Mouse (Mus musculus) hindbrain, embryonic 16.5 days (tissue): ENCODE results near the gene Ipmk. TPM values are rescaled to one million over a fixed set of nuclear protein-coding genes. Genes with fewer than 3 reads are reported as not detected.

ENCODE experiments used
- ATAC-seq: fragments of 200-750 bp; cut with Nextera tagmentation; 2 replicates; pipeline ENCODE4 v1.8.0; 2017; ENCODE audit warnings: moderate TSS enrichment, moderate library complexity
- H3K27ac ChIP-seq: fragments of 300-500 bp; sonication (generic); 2 replicates; pipeline ENCODE4 v1.5.1; 2014; ENCODE audit warnings: low read depth, mild to moderate bottlenecking, control low read depth, low read length, moderate library complexity
- H3K27me3 ChIP-seq: fragments of 300-500 bp; sonication (generic); replicated peaks from 2 replicates; pipeline ENCODE4 v1.6.1; 2014; ENCODE audit warnings: low read length; ENCODE audit not compliant: control insufficient read depth, insufficient read depth
- H3K36me3 ChIP-seq: fragments of 300-500 bp; sonication (generic); 2 replicates; pipeline ENCODE4 v1.6.1; 2014; ENCODE audit warnings: mild to moderate bottlenecking, low read length, moderate library complexity, mixed read lengths; ENCODE audit not compliant: control insufficient read depth, insufficient read depth
- H3K4me1 ChIP-seq: fragments of 300-500 bp; sonication (generic); 2 replicates; pipeline ENCODE4 v1.6.1; 2014; ENCODE audit warnings: low read depth, low read length; ENCODE audit not compliant: control insufficient read depth, insufficient read depth
- H3K4me2 ChIP-seq: fragments of 300-500 bp; sonication (generic); 2 replicates; pipeline ENCODE4 v1.6.1; 2014; ENCODE audit warnings: mild to moderate bottlenecking, low read length, control low read depth, moderate library complexity
- H3K4me3 ChIP-seq: fragments of 300-500 bp; sonication (generic); 2 replicates; pipeline ENCODE4 v1.5.1; 2014; ENCODE audit warnings: mild to moderate bottlenecking, low read length, control low read depth, moderate library complexity
- H3K9ac ChIP-seq: fragments of 300-500 bp; sonication (generic); 2 replicates; pipeline ENCODE4 v1.6.1; 2014; ENCODE audit warnings: low read depth, mild to moderate bottlenecking, control low read depth, low read length, moderate library complexity
- H3K9me3 ChIP-seq: fragments of 300-500 bp; sonication (generic); 2 replicates; pipeline ENCODE4 v1.6.1; 2014; ENCODE audit warnings: mild to moderate bottlenecking, low read length, moderate library complexity; ENCODE audit not compliant: control insufficient read depth
- WGBS: fragments of 180-500 bp; shearing (Covaris S2); extraction: QIAGEN DNeasy Blood & Tissue Kit; methylation state at CpG from one replicate; pipeline ENCODE4 v1.1.7; 2014; 5-methylcytosine and 5-hydroxymethylcytosine counted together
- polyA plus RNA-seq: library from polyadenylated mRNA; unstranded; fragments of >200 nt; fragmentation: Nextera tagmentation; extraction: Ambion mirVana; gene quantifications from 2 replicates; pipeline ENCODE4 v1.2.1, GENCODE M21; 2015

The Ipmk gene
- polyA plus RNA-seq, 1 experiment from 2014 or later: 14.1 TPM

DNA sequence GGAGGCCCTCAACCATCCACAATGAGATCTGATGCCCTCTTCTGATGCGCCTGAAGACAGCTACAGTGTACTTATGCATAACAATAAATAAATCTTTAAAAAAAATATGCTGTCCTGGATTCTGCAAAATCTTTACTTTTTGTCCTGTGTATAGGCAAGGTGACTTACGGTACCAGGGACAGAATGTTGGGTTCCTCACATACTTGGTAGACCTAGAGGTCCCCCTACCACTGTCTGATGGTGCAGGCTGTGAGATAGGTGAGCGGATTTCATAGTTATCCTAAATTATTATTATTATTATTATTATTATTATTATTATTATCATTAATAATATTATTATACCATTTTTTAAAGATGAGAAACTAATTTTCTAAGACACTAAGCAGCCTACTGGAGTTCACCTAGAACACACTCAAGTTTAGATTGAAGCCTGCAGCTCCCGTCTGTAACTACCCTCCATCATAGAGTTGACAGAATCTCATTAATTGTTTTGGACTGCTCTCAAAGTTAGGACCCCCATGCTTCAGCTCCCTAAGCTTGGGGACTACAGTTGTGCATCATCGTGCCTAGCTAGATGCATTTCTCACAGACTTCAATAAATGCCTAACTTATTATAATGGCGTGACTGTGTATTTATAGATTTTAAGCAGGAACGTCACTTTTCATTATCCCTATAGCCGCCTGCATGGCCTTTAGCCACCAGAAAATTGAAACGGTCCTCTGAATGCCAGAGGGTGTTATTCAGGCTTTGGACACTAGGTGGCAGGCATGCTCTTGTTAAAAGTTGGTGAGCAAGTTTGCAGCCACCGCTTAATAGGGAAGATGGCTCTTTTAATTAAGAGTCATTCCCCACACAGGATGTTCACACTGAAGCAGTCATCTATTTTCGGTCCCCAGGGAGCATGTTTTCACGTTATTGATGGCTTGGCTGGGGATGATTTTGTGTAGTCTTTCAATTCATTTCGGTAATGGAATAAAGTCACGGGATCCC is 74.8 kb downstream of the Ipmk start:
- peak; percentile 58 for ATAC-seq

GRCm38 (mm10) chr10:71426740-71427139 is 79.2 kb downstream of the Ipmk start:
- no peak overlapping the region for H3K4me2 ChIP-seq
- WGBS: 57% methylated on average over 6 of the region's 6 CpGs
- H3K27me3 ChIP-seq: no peaks in the 10 kb centered on the region
- H3K4me1 ChIP-seq: no peaks in the 10 kb centered on the region; the same call in 1 of the 2 replicates
- H3K36me3 ChIP-seq: no peaks in the 10 kb centered on the region
- no peak overlapping the region for H3K9ac ChIP-seq
- H3K9me3 ChIP-seq: no peaks in the 10 kb centered on the region
- no peak overlapping the region for H3K27ac ChIP-seq
- ATAC-seq: no peak
- H3K4me3 ChIP-seq: no peak overlapping the region

More for the DNA sequence above, 74.8 kb downstream of the Ipmk start:
- WGBS: 36% methylated on average over 14 of the region's 14 CpGs
- no peak overlapping the region for H3K27ac ChIP-seq
- H3K4me1 ChIP-seq: no peaks in the 10 kb centered on the region; the same call in 1 of the 2 replicates
- H3K27me3 ChIP-seq: no peaks in the 10 kb centered on the region
- H3K9ac ChIP-seq: no peak overlapping the region
- no peak overlapping the region for H3K4me3 ChIP-seq
- H3K36me3 ChIP-seq: no peaks in the 10 kb centered on the region
- no peak overlapping the region for H3K4me2 ChIP-seq
- no peaks in the 10 kb centered on the region for H3K9me3 ChIP-seq

DNA sequence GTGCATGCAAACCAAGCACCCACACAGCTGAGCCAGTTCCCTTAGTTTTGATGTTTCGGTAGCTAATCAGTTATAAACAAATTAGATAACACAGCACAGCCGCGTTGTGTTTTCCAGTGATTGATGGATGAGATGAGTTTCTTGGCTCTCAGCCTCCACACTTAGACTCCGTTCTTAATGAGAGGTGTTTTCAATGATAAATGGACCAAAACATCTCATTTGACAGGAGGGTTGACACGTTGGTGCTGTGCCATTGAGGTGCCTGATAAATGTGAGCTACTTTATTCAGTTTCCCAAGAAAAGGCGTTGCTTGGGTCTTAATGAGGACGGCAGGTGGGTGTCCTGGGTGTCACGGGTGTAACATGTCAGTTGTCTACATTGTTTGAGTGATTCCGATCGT is 79.8 kb downstream of the Ipmk start:
- H3K9me3 ChIP-seq: no peaks in the 10 kb centered on the region
- ATAC-seq: no peak
- H3K4me1 ChIP-seq: no peaks in the 10 kb centered on the region; the same call in 1 of the 2 replicates
- no peaks in the 10 kb centered on the region for H3K27me3 ChIP-seq
- no peak overlapping the region; the same call in 1 of the 2 replicates for H3K9ac ChIP-seq
- no peak overlapping the region for H3K27ac ChIP-seq
- no peak overlapping the region for H3K4me2 ChIP-seq
- 53% methylated on average over 10 of the region's 10 CpGs for WGBS
- H3K4me3 ChIP-seq: no peak overlapping the region
- no peaks in the 10 kb centered on the region for H3K36me3 ChIP-seq

- no peak overlapping the region for H3K27ac ChIP-seq
- H3K4me1 ChIP-seq: no peaks in the 10 kb centered on the region
- 69% methylated on average over 13 of the region's 13 CpGs for WGBS
- H3K36me3 ChIP-seq: no peaks in the 10 kb centered on the region
- H3K9ac ChIP-seq: no peak overlapping the region
- H3K4me3 ChIP-seq: no peak overlapping the region
- no peaks in the 10 kb centered on the region for H3K27me3 ChIP-seq
- ATAC-seq: no peak
- no peaks in the 10 kb centered on the region for H3K9me3 ChIP-seq
- no peak overlapping the region for H3K4me2 ChIP-seq
These were observed 80.8 kb downstream of the Ipmk start for GRCm38 (mm10) chr10:71428246-71428864.

DNA sequence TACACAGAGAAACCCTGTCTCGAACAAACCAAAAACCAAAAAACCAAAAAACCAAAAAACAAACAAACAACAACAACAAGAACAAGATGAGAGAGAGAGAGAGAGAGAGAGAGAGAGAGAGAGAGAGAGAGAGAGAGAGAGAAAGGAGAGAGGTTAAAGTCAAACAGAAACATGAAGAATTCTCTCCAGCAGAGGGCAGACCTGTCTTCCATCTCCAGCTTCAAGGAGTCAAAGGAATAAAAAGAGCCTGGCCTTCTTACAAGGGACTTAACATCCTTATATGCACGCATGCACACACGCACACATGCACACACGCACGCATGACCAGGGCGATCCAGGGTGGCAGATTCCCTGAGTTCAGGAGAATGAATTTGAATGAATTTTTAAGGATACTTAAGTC is 83.1 kb downstream of the Ipmk start:
- H3K27ac ChIP-seq: no peak overlapping the region
- no peak overlapping the region for H3K4me3 ChIP-seq
- no peaks in the 10 kb centered on the region for H3K4me1 ChIP-seq
- no peak overlapping the region for H3K4me2 ChIP-seq
- WGBS: 94% methylated on average over 6 of the region's 6 CpGs
- no peaks in the 10 kb centered on the region for H3K36me3 ChIP-seq
- H3K9ac ChIP-seq: no peak overlapping the region
- no peaks in the 10 kb centered on the region for H3K9me3 ChIP-seq
- ATAC-seq: no peak
- no peaks in the 10 kb centered on the region for H3K27me3 ChIP-seq

DNA sequence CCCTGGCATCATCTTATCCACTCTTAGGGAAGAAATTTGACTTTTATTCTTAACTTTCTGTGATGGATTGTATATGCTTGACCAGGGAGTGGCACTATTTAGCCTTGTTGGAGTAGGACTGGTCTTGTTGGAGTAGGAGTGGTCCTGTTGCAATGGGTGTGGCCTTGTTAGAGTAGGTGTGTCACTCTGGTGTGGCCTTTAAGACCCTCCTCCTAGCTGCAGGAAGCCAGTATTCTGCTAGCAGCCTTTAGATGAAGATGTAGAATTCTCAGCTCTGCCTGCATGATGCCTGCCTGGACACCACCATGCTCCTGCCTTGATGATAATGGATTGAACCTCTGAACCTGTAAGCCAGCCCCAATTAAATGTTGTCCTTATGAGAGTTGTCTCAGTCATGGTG is 95.5 kb downstream of the Ipmk start:
- Histone ChIP-seq H3K27ac (no peak overlapping the region), H3K27me3 (no peaks in the 10 kb centered on the region), H3K36me3 (no peaks in the 10 kb centered on the region), H3K4me2 (no peak overlapping the region), H3K4me3 (no peak overlapping the region), H3K4me1 (no peaks in the 10 kb centered on the region), H3K9me3 (peaks cover 4% of the 10 kb centered on the region; the same call in 1 of the 2 replicates), H3K9ac (no peak overlapping the region)
- no peak for ATAC-seq

- ATAC-seq: no peak
- 68% methylated on average over 8 of the region's 8 CpGs for WGBS
These were observed 100.1 kb downstream of the Ipmk start for GRCm38 (mm10) chr10:71447661-71448060.

DNA sequence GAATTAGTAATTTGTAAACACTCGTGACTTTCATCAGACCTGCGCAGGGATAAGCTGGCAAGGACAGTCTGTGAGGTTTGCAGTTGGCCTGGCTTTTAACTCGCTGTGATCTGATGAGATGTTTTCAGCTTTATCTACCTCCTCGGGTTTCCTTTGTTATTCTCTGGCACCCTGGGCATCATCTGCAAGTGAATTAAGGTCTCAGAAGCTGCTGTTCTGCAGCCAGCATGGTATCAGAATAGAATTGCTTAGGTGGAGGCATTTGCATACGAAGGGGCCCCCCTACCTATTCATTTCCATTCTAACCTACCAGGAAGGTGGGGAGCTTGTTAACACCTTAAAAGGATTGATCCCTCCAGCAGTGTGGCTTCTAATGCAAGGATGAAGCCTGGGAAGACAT is 100.7 kb downstream of the Ipmk start:
- ATAC-seq: no peak
- 68% methylated on average over 5 of the region's 5 CpGs for WGBS
- Histone ChIP-seq H3K27ac (no peak overlapping the region), H3K4me3 (no peak overlapping the region), H3K27me3 (no peaks in the 10 kb centered on the region), H3K9me3 (no peaks in the 10 kb centered on the region), H3K9ac (no peak overlapping the region), H3K36me3 (no peaks in the 10 kb centered on the region), H3K4me1 (no peaks in the 10 kb centered on the region), H3K4me2 (no peak overlapping the region)

More at GRCm38 (mm10) chr10:71447661-71448060, 100.1 kb downstream of the Ipmk start:
- Histone ChIP-seq H3K4me2 (no peak overlapping the region), H3K9ac (no peak overlapping the region), H3K9me3 (no peaks in the 10 kb centered on the region), H3K4me3 (no peak overlapping the region), H3K4me1 (no peaks in the 10 kb centered on the region), H3K36me3 (no peaks in the 10 kb centered on the region), H3K27me3 (no peaks in the 10 kb centered on the region), H3K27ac (no peak overlapping the region)

DNA sequence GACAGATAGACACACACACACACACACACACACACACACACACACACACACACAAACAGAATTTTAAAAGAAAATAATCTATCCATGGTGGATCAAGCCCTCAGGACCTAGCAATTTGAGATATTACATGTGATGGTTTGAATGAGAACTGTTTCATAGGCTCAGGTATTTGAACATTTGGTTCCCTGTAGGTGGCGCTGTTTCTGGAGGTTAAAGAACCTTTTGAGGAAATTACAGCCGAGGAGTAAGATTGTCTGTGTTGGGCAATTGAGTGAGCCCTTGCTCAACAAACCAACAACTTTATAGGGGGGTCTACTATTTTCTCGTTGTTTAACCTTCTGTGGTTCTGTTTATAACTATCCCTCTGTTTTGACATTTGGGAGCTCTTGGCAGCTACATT is 107.8 kb downstream of the Ipmk start:
- Histone ChIP-seq H3K4me2 (no peak overlapping the region), H3K9ac (no peak overlapping the region), H3K36me3 (no peaks in the 10 kb centered on the region), H3K4me3 (no peak overlapping the region), H3K4me1 (no peaks in the 10 kb centered on the region), H3K27ac (no peak overlapping the region), H3K27me3 (no peaks in the 10 kb centered on the region), H3K9me3 (no peaks in the 10 kb centered on the region)
- ATAC-seq: no peak
- WGBS: 86% methylated on average over 3 of the region's 3 CpGs
